Mouse (Mus musculus) left cerebral cortex, adult 2 months (tissue): ENCODE measurements at regions not wholly inside any gene's neighbourhood (a gene's known extent, or its start where the extent isn't known, plus 50 kb on each side); places are given as distances from the start of the nearest gene placed in this dataset.
A peak's percentile ranks its signal among the peaks of the same experiment; 100 is the strongest.
"Not testable (repeated sequence)": the region's sequence is repeated elsewhere in the genome, so short reads cannot be mapped to it uniquely, and the experiment has no call there.

ENCODE experiments used
- DNase-seq, 2 experiments: peaks; one replicate each; pipeline ENCODE4 v3.0.0; 2021 to 2022; ENCODE audit warnings: low spot score in 2 of 2, mixed read lengths in 1 of 2; ENCODE audit errors: extremely low spot score in 1 of 2
- H3K27ac ChIP-seq: fragments of 200-600 bp; 2 replicates; pipeline ENCODE4 v1.8.1; 2022
- H3K4me3 ChIP-seq: fragments of 200-600 bp; 2 replicates; pipeline ENCODE4 v1.8.1; 2022
- CTCF ChIP-seq: fragments of 200-600 bp; IDR thresholded peaks from 2 replicates; pipeline ENCODE4 v1.8.1; 2022; ENCODE audit warnings: antibody characterized with exemption, mild to moderate bottlenecking, moderate library complexity
- intact Hi-C: fragments of 180-260 bp; cut with DNase I; formaldehyde crosslinking; loops from one replicate; pipeline ENCODE4 v1.15.1; 2025

GRCm38 (mm10) chr9:78769168-78769567, 153.8 kb downstream of the Cd109 start:
- no peak for DNase-seq
- intact Hi-C loops, result no loop called here

GRCm38 (mm10) chr9:78773936-78774335, 158.6 kb downstream of the Cd109 start:
- Histone ChIP-seq H3K27ac (no peak overlapping the region), H3K4me3 (no peak overlapping the region)
- DNase-seq, result no peak
- intact Hi-C loops, result loop anchor here (5.0 kb wide), 1 partner anchor 127 kb away; no protein-coding TSS in a partner anchor
- no peak for TF ChIP-seq CTCF

More at GRCm38 (mm10) chr9:78769168-78769567, 153.8 kb downstream of the Cd109 start:
- no peak overlapping the region for H3K27ac ChIP-seq
- TF ChIP-seq CTCF, result peak; percentile 61
- H3K4me3 ChIP-seq, result no peak overlapping the region

- intact Hi-C loops, result loop anchor here (1.0 kb wide), 1 partner anchor 946 kb away; no protein-coding TSS in a partner anchor
- peak; percentile 42 to 48 for DNase-seq
- TF ChIP-seq CTCF, result peak; percentile 84
- Histone ChIP-seq H3K27ac (no peak overlapping the region), H3K4me3 (no peak overlapping the region)
Observed at GRCm38 (mm10) chr9:78775462-78775861, 160.1 kb downstream of the Cd109 start.

GRCm38 (mm10) chr9:78780595-78780994, 165.2 kb downstream of the Cd109 start:
- Histone ChIP-seq H3K4me3 (no peak overlapping the region), H3K27ac (no peak overlapping the region)
- intact Hi-C loops, result loop anchor here (10.0 kb wide), 1 partner anchor 674 kb away; no protein-coding TSS in a partner anchor
- no peak for DNase-seq
- TF ChIP-seq CTCF, result no peak

- no peak for TF ChIP-seq CTCF
- no peak for DNase-seq
- H3K27ac ChIP-seq, result no peak overlapping the region
- no peak overlapping the region for H3K4me3 ChIP-seq
- intact Hi-C loops, result loop anchor here (10.0 kb wide), 1 partner anchor 673 kb away; no protein-coding TSS in a partner anchor
Observed at GRCm38 (mm10) chr9:78782297-78782696, 167.0 kb downstream of the Cd109 start.

- DNase-seq, result no peak
- H3K27ac ChIP-seq, result no peak overlapping the region
- intact Hi-C loops, result loop anchor here (10.0 kb wide), 1 partner anchor 672 kb away; no protein-coding TSS in a partner anchor
- TF ChIP-seq CTCF, result no peak
- H3K4me3 ChIP-seq, result no peak overlapping the region
Observed at GRCm38 (mm10) chr9:78782860-78783259, 167.5 kb downstream of the Cd109 start.

- Histone ChIP-seq H3K27ac (no peak overlapping the region), H3K4me3 (no peak overlapping the region)
- peak; percentile 78 for TF ChIP-seq CTCF
- peak; percentile 12 to 36 for DNase-seq
- intact Hi-C loops, result loop anchor here (1.0 to 10.0 kb wide), 4 partner anchors 249 to 935 kb away; no protein-coding TSS in a partner anchor
Observed at GRCm38 (mm10) chr9:78787866-78788265, 172.5 kb downstream of the Cd109 start.

GRCm38 (mm10) chr9:78789703-78790102, 174.4 kb downstream of the Cd109 start:
- no peak overlapping the region for H3K27ac ChIP-seq
- no peak for DNase-seq
- H3K4me3 ChIP-seq, result no peak overlapping the region
- intact Hi-C loops, result loop anchor here (5.0 to 10.0 kb wide), 3 partner anchors 248 to 665 kb away; no protein-coding TSS in a partner anchor
- no peak for TF ChIP-seq CTCF

- Histone ChIP-seq H3K27ac (no peak overlapping the region), H3K4me3 (no peak overlapping the region)
- DNase-seq, result no peak
- intact Hi-C loops, result no loop called here
- TF ChIP-seq CTCF, result no peak
Observed at GRCm38 (mm10) chr9:78790155-78790554, 174.8 kb downstream of the Cd109 start.

GRCm38 (mm10) chr9:78795801-78796200, 180.5 kb downstream of the Cd109 start:
- no peak overlapping the region for H3K4me3 ChIP-seq
- intact Hi-C loops, result no loop called here
- H3K27ac ChIP-seq, result no peak overlapping the region
- no peak for DNase-seq
- TF ChIP-seq CTCF, result no peak

GRCm38 (mm10) chr9:78817221-78817620, 201.9 kb downstream of the Cd109 start:
- no peak for DNase-seq
- no peak overlapping the region for H3K27ac ChIP-seq
- no peak overlapping the region for H3K4me3 ChIP-seq
- intact Hi-C loops, result no loop called here
- no peak for TF ChIP-seq CTCF

GRCm38 (mm10) chr9:78821554-78822212, 206.3 kb downstream of the Cd109 start:
- peak in 1 of 2 experiments; percentile 11 for DNase-seq
- peak overlapping the region; percentile 38 for H3K4me3 ChIP-seq
- intact Hi-C loops, H3K27ac ChIP-seq: not testable (repeated sequence)
